Mouse (Mus musculus) forebrain, embryonic 10.5 days (tissue): Measurements from ENCODE around the gene Tmem127. TPM values are rescaled to one million over a fixed set of nuclear protein-coding genes. Genes with fewer than 3 reads are reported as not detected.
"Not testable (repeated sequence)": the region's sequence is repeated elsewhere in the genome, so short reads cannot be mapped to it uniquely, and the experiment has no call there.

ENCODE experiments used
- DNase-seq: peaks from one replicate; pipeline ENCODE4 v3.0.0-alpha.2; 2017; ENCODE audit warnings: low spot score; ENCODE audit errors: extremely low spot score
- H3K27ac ChIP-seq: fragments of 300-500 bp; sonication (generic); 2 replicates; pipeline ENCODE4 v1.5.1; 2016; ENCODE audit warnings: mild to moderate bottlenecking
- H3K27me3 ChIP-seq: fragments of 300-500 bp; sonication (generic); 2 replicates; pipeline ENCODE4 v1.6.1; 2016; ENCODE audit warnings: mild to moderate bottlenecking; ENCODE audit not compliant: poor library complexity, severe bottlenecking
- H3K36me3 ChIP-seq: fragments of 300-500 bp; sonication (generic); replicated peaks from 2 replicates; pipeline ENCODE4 v1.6.1; 2016; ENCODE audit warnings: mild to moderate bottlenecking, moderate library complexity
- H3K4me1 ChIP-seq: fragments of 300-500 bp; sonication (generic); 2 replicates; pipeline ENCODE4 v1.6.1; 2016
- H3K4me3 ChIP-seq: fragments of 300-500 bp; sonication (generic); 2 replicates; pipeline ENCODE4 v1.5.1; 2016; ENCODE audit warnings: mild to moderate bottlenecking, moderate library complexity
- H3K9me3 ChIP-seq: fragments of 300-500 bp; sonication (generic); 2 replicates; pipeline ENCODE4 v1.6.1; 2016; ENCODE audit warnings: mild to moderate bottlenecking, moderate library complexity
- WGBS: fragments of 180-500 bp; shearing (Covaris S2); methylation state at CpG from one replicate; pipeline ENCODE4 v1.1.7; 2016; 5-methylcytosine and 5-hydroxymethylcytosine counted together
- polyA plus RNA-seq: library from polyadenylated mRNA; unstranded; fragments of >200 nt; fragmentation: Nextera tagmentation; extraction: Ambion mirVana; gene quantifications from 2 replicates; pipeline ENCODE4 v1.2.1, GENCODE M21; 2016

Tmem127 gene
- polyA plus RNA-seq, result 22.5 and 24.4 TPM in 2 replicates

DNA sequence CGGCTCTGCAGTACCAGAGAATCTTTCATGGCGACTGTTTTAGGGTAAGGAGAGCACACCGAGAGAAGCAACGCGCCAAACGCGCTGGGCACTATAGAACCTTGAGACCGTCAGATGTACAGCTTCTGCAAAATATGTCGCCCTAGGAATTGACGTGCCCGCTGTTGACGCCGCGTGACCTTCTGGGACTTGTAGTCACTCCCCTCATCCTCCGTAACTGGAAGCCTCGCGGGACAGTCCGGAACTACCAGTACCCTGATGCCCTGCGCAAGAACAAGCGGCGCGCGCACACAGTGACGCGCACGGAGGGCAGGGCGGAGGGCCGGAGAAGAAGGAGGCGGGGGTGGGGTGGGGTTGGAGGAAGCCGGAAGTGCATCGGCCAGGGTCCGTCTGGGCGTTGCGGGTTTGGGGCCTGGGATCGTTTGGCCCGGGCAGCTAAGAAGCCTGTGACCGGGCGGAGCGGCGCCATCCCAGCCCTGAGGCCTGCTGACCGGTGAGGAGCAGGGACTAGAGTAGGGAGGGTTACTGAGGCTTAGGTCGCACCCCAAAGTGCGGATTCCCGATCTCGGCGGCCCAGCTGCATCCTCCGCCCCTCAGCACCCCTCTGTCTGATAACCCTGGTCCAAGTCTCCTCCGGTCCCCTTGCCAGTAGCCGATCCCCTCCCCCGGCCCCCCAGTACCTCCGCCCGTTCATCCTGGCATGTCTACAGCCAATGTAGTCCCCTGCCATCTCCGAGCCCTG lies at the start of gene Tmem127, which contains the start of gene Ciao1:
Gene Tmem127 (plus strand): TSS at position 317 of the 742 bp plus-strand sequence.
Gene Ciao1 (minus strand): TSS at position 225 of the 742 bp plus-strand sequence.
- Histone ChIP-seq H3K4me1 (peaks cover 27% of the 10 kb centered on the region), H3K27ac (peak within 1 kb of the TSS; percentile 86), H3K9me3 (no peaks in the 10 kb centered on the region), H3K4me3 (peak within 1 kb of the TSS; percentile 98), H3K27me3 (no peaks in the 10 kb centered on the region), H3K36me3 (peaks cover 50% of the 10 kb centered on the region)
- peak; percentile 99 for DNase-seq
- whole genome bisulfite sequencing, result under 1% methylated on average over 53 of the region's 53 CpGs

DNA sequence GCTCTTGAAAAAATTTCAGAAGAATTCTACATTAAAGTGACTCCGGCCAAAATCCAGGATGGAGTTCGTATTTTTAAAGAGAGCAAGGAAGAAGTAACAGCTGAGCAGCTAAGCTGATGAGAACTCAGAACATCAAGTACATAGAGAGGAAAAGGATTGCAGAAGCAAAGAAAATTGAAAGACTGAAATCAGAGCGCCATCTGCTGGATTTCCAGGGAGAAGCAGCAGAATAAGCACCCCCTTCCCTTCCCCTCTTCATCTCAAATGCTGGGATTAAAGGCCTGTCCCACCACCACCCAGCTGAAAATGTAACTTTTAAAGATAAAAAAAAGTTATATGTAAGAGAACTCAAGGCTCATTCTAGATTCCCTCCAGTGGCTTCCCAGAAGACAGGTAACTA lies 42.8 kb upstream of the Tmem127 start:
- WGBS, result 37% methylated on average over 3 of the region's 3 CpGs
- Histone ChIP-seq H3K27ac (no peak overlapping the region), H3K36me3 (peaks cover 40% of the 10 kb centered on the region), H3K4me3 (no peak overlapping the region), H3K9me3 (peaks cover 3% of the 10 kb centered on the region; the same call in 1 of the 2 replicates), H3K27me3 (no peaks in the 10 kb centered on the region), H3K4me1 (peaks cover 19% of the 10 kb centered on the region)
- DNase-seq, result peak; percentile 35

DNA sequence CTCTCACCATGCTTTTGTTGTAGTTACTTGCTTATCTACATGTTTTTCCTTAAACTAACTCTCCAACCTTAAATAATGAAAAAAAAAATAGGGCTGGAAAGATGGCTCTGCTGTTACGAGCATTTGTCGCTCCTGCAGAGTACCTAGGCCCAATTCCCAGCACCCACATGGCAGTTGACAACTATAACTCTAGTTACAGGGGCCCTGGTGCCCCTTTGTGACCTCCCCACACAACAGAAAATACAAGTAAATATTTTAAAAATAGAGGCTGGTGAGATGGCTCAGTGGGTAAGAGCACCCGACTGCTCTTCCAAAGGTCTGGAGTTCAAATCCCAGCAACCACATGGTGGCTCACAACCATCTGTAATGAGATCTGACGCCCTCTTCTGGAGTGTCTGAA lies 41.8 kb upstream of the Tmem127 start:
- H3K27ac ChIP-seq, DNase-seq, H3K9me3 ChIP-seq, H3K27me3 ChIP-seq, H3K4me3 ChIP-seq: not testable (repeated sequence)
- Histone ChIP-seq H3K36me3 (peaks cover 40% of the 10 kb centered on the region), H3K4me1 (peaks cover 19% of the 10 kb centered on the region)
- WGBS, result 89% methylated on average over 4 of the region's 4 CpGs

DNA sequence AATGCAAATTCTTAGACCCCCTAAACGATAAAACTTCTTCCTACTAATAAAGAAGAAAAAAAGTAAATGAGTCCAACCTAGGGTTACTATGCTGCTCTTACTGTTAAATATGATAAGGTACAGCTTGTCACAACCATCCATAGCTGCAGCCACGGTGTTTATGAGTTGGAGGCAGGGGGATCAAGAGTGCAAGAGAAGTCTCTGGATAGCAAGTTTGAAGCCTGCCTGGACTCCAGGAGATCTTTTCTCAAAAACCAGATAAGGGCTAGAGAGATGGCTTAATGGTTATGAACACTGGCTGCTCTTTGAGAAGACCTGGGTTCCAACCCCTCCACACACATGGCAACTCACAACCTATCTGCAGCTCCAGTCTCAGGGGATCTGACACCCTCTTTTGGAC lies 40.8 kb upstream of the Tmem127 start:
- Histone ChIP-seq H3K9me3 (no peaks in the 10 kb centered on the region), H3K27me3 (no peaks in the 10 kb centered on the region), H3K4me1 (peaks cover 19% of the 10 kb centered on the region), H3K4me3 (peak overlapping the region; percentile 64; the same call in 1 of the 2 replicates), H3K27ac (no peak overlapping the region), H3K36me3 (peaks cover 40% of the 10 kb centered on the region)
- WGBS, result 93% methylated on average over 2 of the region's 2 CpGs
- no peak for DNase-seq

DNA sequence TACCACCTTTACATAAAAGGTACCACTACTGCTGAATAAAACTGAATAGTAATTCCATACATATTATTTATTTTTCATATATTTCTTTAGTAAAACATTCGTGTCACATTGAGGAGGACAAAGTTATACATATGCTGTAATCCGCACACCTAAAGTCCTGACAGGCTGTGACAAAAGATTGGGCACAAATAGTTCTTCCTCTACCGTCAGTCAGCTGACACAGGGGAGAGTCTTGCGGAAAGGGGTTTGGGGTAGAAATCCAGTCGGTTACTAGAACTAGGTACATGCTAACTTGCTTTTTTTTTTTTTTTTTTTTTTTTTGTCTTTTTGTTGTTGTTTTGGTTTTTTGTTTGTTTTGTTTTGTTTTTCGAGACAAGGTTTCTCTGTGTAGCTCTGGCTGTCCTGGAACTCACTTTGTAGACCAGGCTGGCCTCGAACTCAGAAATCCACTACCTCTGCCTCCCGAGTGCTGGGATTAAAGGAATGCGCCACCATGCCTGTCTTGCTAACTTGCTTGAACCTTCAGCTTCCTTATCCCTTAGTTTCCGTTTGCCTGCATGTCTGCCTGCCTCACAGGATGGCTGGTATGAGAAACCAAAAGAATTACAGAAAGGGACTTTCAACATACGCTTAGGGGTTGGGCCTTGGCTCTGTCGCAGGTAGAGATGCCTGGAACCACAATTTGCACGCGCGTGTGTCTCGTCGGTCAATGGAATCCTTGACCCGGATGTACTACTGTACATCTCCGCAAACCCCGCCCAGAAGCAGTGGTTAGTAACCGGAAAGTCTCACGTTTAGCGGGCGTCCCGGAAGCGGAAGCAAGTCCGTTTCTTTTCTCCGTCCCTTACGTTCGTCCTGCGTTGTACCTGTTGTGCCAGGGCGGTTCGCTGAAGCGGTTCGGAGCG lies 39.9 kb upstream of the Tmem127 start, which contains the start of the genes 1810024B03Rik and Snrnp200:
Gene 1810024B03Rik (minus strand): TSS at position 734 of the 905 bp plus-strand sequence.
Gene Snrnp200 (plus strand): TSS at position 840 of the 905 bp plus-strand sequence.
- H3K4me3 ChIP-seq, result peak within 1 kb of the TSS; percentile 64
- peaks cover 19% of the 10 kb centered on the region for H3K4me1 ChIP-seq
- WGBS, result 12% methylated on average over 36 of the region's 36 CpGs
- peak within 1 kb of the TSS; percentile 84 for H3K27ac ChIP-seq
- DNase-seq, result peak; percentile 94
- peaks cover 40% of the 10 kb centered on the region for H3K36me3 ChIP-seq
- H3K9me3 ChIP-seq, result no peaks in the 10 kb centered on the region
- no peaks in the 10 kb centered on the region for H3K27me3 ChIP-seq

DNA sequence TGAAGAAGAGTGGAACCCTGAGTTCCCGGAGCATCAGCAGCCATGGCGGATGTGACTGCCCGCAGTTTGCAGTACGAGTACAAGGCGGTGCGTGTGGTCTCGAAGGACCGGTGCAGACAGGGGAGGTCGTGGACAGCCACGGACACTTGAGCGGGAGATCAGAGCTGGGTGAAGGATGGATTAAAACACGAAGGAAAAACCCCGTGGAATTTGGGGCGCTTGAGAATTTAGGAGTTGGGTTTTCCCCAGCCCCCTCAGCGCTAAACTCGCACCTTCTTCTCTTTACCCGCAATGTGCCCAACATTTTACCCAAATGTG lies 39.3 kb upstream of the Tmem127 start:
- Histone ChIP-seq H3K36me3 (peaks cover 40% of the 10 kb centered on the region), H3K9me3 (no peaks in the 10 kb centered on the region), H3K4me1 (peaks cover 19% of the 10 kb centered on the region), H3K4me3 (peak overlapping the region; percentile 64), H3K27ac (peak overlapping the region; percentile 84), H3K27me3 (no peaks in the 10 kb centered on the region)
- DNase-seq, result no peak
- under 1% methylated on average over 17 of the region's 17 CpGs for WGBS

DNA sequence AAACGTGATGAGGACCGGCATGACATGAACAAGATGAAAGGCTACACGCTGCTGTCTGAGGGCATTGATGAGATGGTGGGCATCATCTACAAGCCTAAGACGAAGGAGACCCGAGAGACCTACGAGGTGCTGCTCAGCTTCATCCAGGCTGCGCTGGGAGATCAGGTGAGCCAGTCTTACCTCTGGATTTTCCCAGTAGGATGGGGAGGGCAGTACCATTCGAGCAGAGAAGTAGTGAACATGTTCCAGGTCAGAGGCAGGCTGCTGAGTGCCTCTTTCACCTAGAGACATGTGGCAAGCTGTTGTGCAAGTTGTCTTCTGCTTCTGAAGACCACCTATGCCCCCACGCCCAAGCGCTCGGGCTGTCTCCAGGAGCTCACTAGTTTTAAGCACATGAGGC lies 37.0 kb upstream of the Tmem127 start:
- WGBS, result 96% methylated on average over 11 of the region's 11 CpGs
- Histone ChIP-seq H3K4me1 (peaks cover 19% of the 10 kb centered on the region), H3K27me3 (no peaks in the 10 kb centered on the region), H3K27ac (no peak overlapping the region), H3K36me3 (peaks cover 61% of the 10 kb centered on the region), H3K4me3 (no peak overlapping the region), H3K9me3 (no peaks in the 10 kb centered on the region)
- no peak for DNase-seq

DNA sequence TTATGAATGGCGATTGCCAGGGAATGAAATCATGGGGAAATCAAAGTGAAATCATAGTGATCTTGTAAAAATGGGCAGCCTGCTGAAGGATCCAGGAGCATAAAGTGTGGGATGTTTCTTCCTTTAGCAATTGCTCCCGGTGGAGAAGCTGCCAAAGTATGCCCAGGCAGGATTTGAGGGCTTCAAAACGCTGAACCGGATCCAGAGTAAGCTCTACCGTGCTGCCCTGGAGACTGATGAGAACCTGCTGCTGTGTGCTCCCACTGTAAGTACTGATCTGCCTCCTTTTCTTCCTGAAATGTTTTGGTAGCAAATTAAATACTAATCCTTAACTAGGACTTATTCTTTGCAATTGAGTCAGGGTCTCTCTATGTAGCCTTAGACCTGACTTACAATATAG lies 30.0 kb upstream of the Tmem127 start:
- WGBS, result 97% methylated on average over 5 of the region's 5 CpGs
- no peak overlapping the region for H3K4me3 ChIP-seq
- H3K36me3 ChIP-seq, result peaks cover 99% of the 10 kb centered on the region
- no peak overlapping the region for H3K27ac ChIP-seq
- no peaks in the 10 kb centered on the region for H3K4me1 ChIP-seq
- no peaks in the 10 kb centered on the region for H3K9me3 ChIP-seq
- DNase-seq, result no peak
- H3K27me3 ChIP-seq, result no peaks in the 10 kb centered on the region

DNA sequence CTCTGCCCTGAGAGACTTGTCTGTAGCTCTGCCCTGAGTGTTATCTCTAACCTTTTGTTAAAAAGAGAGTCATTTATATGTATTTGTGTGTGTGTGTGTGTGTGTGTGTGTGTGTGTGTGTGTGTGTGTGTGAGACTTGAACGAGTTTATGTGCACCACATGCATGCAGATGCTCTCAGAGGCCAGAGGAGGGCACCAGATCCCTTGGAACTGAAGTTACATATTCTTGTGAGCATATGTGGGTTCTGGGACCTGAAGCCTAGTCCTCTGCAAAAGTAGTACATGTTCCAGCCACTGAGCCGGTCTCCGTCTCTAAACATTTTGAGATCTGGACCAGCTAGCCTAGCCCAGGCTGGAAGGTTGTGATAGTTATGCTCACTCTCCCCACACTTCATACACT lies 22.4 kb upstream of the Tmem127 start:
- Histone ChIP-seq H3K9me3 (peaks cover 11% of the 10 kb centered on the region; the same call in 1 of the 2 replicates), H3K27ac (no peak overlapping the region), H3K27me3 (no peaks in the 10 kb centered on the region), H3K4me3 (no peak overlapping the region), H3K36me3 (peaks cover 100% of the 10 kb centered on the region), H3K4me1 (no peaks in the 10 kb centered on the region)
- whole genome bisulfite sequencing, result 98% methylated on average over 3 of the region's 3 CpGs
- no peak for DNase-seq

DNA sequence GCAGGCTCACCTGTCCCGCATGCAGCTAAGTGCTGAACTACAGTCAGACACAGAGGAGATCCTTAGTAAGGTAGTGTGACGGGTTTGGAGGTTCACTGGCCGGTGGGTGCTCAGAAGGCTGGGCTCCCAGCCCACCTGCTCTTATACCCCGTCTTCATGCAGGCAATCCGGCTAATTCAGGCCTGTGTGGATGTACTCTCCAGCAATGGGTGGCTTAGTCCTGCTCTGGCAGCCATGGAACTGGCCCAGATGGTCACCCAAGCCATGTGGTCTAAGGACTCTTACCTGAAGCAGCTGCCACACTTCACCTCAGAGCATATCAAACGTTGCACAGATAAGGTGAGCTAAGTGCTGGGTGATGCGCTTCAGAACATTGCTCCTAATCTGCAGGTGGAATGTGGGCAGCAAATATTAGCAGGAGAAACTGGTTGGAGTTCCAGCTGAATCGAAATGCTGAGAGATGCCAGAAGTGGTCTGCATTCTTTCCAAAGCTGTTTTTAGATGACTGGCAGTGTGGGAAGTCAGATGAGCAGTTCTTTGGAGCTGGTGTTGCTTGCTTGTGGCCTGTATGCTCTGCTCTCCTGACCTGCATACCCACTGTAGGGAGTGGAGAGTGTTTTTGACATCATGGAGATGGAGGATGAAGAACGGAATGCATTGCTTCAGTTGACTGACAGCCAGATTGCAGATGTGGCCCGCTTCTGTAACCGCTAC lies 9.7 kb upstream of the Tmem127 start:
- H3K27ac ChIP-seq, result no peak overlapping the region
- peaks cover 100% of the 10 kb centered on the region for H3K36me3 ChIP-seq

DNA sequence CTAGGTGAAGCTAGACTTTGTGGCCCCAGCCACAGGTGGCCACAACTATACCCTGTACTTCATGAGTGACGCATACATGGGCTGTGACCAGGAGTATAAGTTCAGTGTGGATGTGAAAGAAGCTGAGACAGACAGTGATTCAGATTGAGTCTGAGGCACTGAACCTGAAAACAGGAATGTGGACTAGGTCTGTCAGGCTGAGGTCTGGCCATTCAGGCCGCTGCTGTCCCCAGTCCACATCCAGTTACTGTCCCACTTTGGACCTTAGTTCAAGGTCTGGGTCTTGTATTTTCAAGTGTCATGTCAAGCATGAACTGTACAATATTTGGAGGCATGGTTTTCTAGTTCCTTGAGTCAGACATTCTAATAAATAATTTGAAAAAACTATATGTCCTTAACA lies 7.6 kb upstream of the Tmem127 start:
- no peak for DNase-seq
- Histone ChIP-seq H3K36me3 (peaks cover 99% of the 10 kb centered on the region), H3K9me3 (no peaks in the 10 kb centered on the region), H3K27ac (no peak overlapping the region), H3K4me3 (no peak overlapping the region), H3K4me1 (no peaks in the 10 kb centered on the region), H3K27me3 (no peaks in the 10 kb centered on the region)
- WGBS, result 94% methylated on average over 2 of the region's 2 CpGs

More for the DNA sequence above, 9.7 kb upstream of the Tmem127 start:
- Histone ChIP-seq H3K4me3 (no peak overlapping the region), H3K9me3 (no peaks in the 10 kb centered on the region), H3K27me3 (no peaks in the 10 kb centered on the region), H3K4me1 (no peaks in the 10 kb centered on the region)
- no peak for DNase-seq
- 96% methylated on average over 11 of the region's 11 CpGs for WGBS

DNA sequence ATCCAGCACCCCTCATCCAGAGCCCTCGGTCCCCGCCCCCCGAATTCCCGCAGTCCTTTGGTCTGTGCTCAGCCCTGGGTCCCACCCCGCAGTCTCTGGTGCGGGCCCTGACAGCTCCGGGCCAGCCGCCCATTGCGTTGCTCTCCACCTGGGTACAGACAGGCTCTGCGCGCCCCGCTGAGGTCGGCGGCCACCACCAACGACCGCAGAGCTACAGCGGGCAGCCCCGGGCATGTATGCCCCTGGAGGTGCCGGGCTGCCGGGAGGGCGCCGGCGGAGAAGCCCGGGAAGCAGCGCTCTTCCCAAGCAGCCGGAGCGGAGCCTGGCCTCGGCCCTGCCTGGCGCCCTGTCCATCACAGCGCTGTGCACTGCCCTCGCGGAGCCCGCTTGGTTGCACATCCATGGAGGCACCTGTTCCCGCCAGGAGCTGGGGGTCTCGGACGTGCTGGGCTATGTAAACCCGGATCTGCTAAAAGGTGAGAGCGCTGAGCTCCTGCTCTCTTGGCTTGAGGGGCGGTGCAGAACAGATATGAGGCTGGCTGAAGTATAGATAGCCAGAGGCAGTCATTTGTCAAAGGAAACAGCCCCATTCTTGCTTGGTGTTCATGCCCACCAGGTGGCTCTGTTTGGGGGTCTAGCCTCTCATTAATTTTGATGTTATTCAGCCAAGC lies 761 bp downstream of the Tmem127 start:
- H3K27ac ChIP-seq, result peak overlapping the region; percentile 86
- H3K4me1 ChIP-seq, result peaks cover 27% of the 10 kb centered on the region
- H3K4me3 ChIP-seq, result peak overlapping the region; percentile 98
- H3K36me3 ChIP-seq, result peaks cover 43% of the 10 kb centered on the region
- under 1% methylated on average over 39 of the region's 39 CpGs for WGBS
- DNase-seq, result peak; percentile 41
- H3K9me3 ChIP-seq, result no peaks in the 10 kb centered on the region
- no peaks in the 10 kb centered on the region for H3K27me3 ChIP-seq
